Mouse (Mus musculus) embryo, embryonic 10.5 days (tissue): ENCODE results near the gene Fezf1.
A peak's percentile ranks its signal among the peaks of the same experiment; 100 is the strongest.

ENCODE experiments used
- DNase-seq: peaks from one replicate; pipeline ENCODE4 v3.0.0-alpha.2; 2015; ENCODE audit warnings: low spot score

The Fezf1 gene

DNA sequence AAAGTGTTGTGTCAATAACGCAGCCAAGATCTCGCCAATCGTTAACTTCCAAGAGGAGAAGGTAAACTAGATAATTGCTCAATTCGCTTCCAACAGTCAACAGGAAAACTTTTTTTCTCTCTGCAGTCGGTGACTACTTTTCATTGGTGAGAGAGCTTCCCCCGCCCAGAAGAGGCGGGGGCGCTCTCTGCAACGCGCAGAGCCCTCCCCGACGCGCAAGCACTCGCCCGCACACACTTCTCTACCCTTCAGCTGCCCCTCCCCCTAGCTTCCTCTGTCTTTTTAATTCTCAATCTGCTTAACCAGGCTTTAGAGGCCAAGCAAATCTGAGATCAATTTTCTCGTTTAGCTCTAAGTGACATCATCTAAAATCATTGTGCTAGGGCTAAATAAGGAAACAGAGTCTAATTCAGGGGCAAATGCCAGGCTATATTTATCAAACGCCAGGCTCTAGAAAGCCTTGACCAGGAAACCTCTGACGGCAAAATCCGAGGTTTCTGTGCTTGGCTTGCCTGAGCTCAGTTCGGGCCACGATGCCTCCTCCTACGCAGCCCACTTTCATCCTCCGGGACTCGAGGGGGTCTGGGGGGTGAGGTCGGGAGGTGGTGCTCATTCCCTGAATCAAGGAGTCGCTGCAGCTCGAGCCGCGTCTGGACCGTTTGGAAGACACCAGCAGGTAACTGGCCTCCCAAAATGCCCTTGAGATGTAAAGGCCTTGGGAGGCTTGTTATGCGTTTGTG is at the start of gene Fezf1:
Gene Fezf1 (minus strand): TSS at position 50 of the 740 bp plus-strand sequence.
- peak; percentile 73 for DNase-seq

GRCm38 (mm10) chr6:23294685-23295084 is 46.5 kb upstream of the Fezf1 start:
- no peak for DNase-seq

GRCm38 (mm10) chr6:23288752-23289151 is 40.6 kb upstream of the Fezf1 start:
- DNase-seq: no peak

- DNase-seq: no peak
Measured at GRCm38 (mm10) chr6:23281514-23281820, 33.3 kb upstream of the Fezf1 start.

DNA sequence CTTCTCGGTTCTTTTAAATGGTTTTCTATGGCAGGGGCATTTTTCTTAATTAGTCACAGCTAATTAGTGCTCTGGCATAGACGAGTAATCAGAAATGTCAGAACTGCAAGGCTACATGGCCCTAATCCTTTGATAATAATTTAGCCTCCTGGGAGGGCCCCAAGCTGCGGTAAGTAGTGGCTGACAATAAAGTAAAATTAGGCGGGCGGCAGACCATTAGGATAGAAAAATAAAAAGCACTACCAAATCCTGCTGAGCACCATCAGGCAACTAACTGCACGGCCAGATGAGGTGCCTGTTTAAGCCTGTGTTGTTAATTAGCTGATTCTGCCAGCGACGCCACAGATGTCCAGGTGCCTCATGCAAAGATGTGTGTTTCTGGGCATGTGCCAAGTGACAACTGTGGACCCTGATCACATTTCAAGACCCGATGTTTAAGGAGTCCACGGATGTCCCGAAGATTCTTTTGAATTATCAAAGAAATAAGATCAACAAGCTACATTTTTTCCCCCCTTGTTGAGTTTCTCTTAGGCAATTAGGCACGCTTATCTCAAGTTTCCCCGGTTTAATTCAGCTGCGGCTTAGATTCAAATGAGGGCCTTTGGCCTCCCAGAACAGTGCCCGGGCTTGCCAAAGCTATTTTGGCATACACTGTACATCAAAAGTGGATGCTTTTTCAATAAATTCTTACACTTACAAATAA is 32.8 kb upstream of the Fezf1 start:
- DNase-seq: peak; percentile 46

- no peak for DNase-seq
Measured at GRCm38 (mm10) chr6:23273483-23273882, 25.3 kb upstream of the Fezf1 start.

GRCm38 (mm10) chr6:23272979-23273378 is 24.8 kb upstream of the Fezf1 start:
- peak; percentile 83 for DNase-seq

DNA sequence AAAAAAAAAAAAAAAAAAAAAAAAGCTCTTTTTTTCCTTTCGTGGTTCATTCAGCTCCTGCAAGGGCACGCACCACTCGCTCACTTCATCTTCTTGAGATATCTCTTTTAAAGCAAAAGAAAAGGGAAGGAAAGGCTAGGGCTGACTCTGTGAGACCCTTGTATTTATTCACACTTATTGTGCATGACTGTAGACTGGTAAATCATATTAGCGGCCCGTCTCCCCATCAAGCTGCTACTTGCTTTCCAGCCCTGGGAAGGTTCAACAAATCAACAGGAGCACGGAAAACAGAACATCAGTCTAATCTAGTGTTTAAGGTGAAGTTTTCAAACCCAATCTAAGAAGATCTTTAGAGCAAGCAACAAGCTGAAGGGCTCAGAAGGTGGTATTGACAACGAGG is 24.4 kb upstream of the Fezf1 start:
- no peak for DNase-seq

GRCm38 (mm10) chr6:23260738-23261050 is 12.5 kb upstream of the Fezf1 start:
- peak; percentile 50 for DNase-seq

DNA sequence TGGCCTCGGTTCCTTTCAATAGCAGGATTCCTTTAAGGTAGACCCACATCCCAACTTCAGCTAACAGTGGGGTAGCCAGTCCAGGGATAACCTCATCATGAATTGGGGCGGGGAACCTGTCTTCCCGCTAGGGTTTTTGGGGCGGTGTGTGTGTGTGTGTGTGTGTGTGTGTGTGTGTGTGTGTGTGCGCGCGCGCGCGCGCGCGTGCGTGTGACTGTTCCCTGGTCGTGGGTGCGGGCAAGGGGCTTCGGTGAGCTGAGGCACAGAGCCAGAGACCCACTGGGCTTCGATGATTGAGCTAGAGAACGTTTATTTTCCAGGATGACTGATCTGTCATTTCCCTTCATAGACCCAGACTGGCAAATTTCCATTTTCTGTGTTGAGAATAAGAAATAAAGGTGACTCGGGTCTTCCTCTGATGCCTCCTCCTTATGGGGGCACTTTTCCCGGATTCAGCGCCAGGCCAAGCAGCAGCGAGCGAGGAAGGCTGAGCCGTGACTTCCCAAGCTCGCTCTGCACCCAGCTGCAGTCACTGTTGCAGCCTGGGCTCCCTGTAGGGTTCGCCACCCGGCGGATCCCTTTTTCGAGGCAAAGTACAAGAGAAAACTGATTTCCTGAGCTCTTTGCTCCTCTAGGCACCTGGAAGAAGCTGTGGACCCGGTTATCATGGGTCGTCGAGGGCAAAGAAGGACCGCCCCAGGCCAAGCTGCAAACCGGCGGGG is 12.0 kb upstream of the Fezf1 start:
- DNase-seq: peak; percentile 49

- no peak for DNase-seq
Measured at GRCm38 (mm10) chr6:23257981-23258380, 9.8 kb upstream of the Fezf1 start.

- DNase-seq: peak; percentile 54
Measured at GRCm38 (mm10) chr6:23255161-23255560, 7.0 kb upstream of the Fezf1 start.

GRCm38 (mm10) chr6:23254644-23255043 is 6.5 kb upstream of the Fezf1 start:
- DNase-seq: no peak

DNA sequence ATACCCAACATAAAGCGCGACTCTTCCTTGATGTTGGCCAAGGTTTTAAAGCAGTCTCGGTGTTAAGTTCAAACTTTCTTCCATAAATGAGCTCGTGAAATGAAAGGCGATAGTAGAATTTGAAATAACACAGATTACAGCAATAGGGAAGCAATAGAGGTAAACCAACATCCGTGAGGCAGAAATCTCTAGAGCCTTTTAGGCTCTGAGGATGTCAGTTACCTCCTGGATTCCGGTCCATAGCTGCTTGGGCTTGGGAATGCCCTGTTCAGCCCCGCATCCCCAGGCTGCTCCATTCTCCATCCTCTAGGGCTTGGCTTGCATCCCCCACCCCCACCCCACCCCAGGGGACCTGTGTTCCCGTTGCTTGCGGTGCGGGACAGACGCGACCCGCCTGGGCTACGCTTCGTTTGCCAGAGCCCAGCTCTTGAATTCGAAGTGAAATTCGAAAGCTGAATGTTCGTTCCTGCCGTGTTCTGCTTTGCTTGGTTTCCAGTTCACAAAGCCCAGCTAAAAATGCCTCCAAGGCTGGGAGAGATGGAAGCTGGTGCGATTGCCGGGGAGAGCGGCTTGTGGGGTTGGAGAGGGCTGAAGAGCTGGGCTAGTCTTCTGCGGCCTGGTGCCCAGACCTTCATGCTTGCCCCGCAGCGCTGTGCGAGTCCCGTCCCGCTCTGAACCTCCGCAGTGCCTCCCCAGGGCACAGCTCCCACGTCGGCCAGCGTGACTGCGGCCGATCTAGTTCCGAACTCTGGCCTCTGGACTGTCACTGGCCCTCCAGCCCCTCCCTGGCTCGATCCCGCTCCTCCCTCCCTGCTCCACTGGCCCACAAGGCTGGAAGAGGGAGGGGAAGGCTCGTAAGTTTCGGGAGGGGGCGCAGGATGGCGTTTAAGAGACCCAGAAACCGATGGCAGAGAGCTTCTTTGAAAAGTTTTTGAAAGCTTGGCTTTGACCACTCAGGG is 5.5 kb upstream of the Fezf1 start:
- peak; percentile 72 for DNase-seq

DNA sequence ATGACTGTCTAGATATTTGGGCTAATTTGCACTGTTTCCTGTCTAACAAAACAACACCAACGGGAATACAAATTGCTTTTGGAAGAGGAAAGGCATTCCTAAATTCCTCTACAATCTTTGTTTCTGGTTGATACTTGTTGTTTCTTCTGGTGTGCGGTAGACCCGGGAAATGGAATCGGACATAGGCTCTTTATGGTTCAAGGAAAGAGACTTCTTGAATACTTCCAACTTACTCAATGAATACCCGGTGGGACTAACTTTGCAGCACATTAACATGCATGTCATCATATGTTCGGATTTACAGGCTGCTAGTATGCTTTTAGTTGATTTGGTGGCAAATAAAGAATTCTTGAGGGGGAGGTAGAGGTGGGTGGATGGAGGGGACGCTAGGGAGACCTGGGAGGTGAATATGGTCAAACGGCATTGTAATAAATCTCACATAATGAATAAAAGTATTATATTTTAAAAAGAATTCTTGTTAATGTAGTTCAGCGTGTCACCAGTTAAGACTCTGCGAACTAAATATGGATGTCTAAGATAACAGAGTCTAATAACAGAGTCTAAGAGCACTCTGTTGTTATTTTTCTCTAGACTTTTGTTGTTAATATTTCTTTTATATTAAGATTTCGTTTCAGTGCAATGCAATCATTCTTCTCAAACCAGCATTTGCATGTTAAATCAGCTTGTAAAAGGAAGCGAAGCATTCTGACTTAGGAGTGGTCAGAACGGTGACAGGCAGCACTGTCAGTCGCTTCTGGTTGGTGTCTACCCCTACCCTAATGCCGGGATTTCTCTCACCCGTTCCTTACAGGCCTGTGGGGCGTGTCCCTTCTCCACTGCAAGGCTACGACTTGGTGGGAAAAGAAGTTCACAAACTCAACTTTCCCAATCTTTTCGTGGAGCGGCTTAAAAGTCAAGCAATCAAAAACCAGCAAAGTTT is 4.3 kb upstream of the Fezf1 start:
- DNase-seq: peak; percentile 65

DNA sequence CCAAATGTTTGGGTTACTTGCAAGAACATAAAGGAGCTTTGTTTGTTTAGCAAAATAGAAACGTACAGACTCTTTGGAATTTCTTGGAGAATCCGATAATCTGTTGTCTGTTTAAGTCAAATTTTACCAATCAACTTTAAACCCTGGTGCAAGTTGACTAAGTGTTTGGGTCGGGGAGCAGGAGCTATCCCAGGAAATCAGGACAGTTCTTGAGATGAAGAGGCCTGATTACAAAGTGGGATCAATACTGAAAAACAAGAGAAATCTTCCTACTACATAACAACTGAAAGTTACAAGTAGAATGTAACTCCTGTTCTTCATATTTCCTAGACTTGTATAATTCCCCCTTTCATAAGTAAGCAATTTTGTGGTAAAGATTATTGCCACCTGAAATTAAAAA is 3.3 kb upstream of the Fezf1 start:
- peak; percentile 40 for DNase-seq

DNA sequence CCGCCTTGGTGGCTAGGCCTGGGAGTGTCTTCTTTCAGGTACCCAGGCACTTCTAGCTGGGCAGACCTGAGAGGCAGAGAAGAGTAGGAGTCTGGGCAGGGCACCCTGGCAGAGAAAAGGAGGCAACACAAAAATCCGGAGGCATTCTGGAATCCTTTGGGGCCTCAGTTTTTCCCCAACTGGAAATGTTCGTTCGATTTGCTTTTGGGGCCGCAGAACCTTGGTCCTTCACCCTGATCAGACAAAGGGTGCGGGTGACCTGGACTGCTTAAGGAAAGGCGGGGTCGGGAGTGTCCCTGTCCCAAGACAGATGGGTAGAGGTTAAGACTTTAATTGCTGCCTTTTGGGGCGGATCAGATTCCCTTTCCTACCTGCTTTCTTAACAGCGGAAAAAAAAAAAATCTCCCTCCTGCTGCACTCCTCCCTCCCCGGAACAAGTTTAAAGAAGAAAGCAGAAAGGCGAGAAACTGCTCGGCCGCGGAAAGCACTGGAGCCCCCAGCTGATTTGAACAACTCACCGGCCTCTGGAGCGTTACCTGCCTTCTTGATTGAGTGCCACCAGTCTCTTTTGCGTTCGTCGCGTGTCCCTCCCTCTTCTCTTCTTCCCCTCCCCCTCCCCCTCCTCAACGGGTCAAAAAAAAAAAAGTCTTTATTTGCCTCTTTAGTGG is 2.3 kb upstream of the Fezf1 start:
- peak; percentile 56 for DNase-seq

GRCm38 (mm10) chr6:23249616-23250287 is 1.6 kb upstream of the Fezf1 start:
- DNase-seq: peak; percentile 77

- peak; percentile 56 for DNase-seq
Measured at GRCm38 (mm10) chr6:23249053-23249401, 865 bp upstream of the Fezf1 start.
